Mouse (Mus musculus): ENCODE results near the gene Polr2f.

Gene Polr2f

GRCm38 (mm10) chr15:79155572-79155971 is 14.8 kb downstream of the Polr2f start:
- no peak for DNase-seq (ENCODE audit: low spot score in 2 of 2)

GRCm38 (mm10) chr15:79162301-79162700 is 21.5 kb downstream of the Polr2f start:
- no peak for DNase-seq (ENCODE audit: low spot score in 2 of 2)

GRCm38 (mm10) chr15:79162822-79163221 is 22.0 kb downstream of the Polr2f start:
- DNase-seq (ENCODE audit: low spot score in 2 of 2), result no peak

GRCm38 (mm10) chr15:79164251-79164650 is 23.4 kb downstream of the Polr2f start:
- no peak for DNase-seq (ENCODE audit: low spot score in 2 of 2)

- DNase-seq (ENCODE audit: low spot score in 2 of 2), result no peak
Observed at GRCm38 (mm10) chr15:79165140-79165539, 24.3 kb downstream of the Polr2f start, which contains the start of gene Sox10. Gene Sox10, minus strand, starts transcription at chr15:79165240.

- no peak for DNase-seq (ENCODE audit: low spot score in 2 of 2)
Observed at GRCm38 (mm10) chr15:79166712-79167111, 25.9 kb downstream of the Polr2f start.

GRCm38 (mm10) chr15:79176905-79177304 is 36.1 kb downstream of the Polr2f start:
- DNase-seq (ENCODE audit: low spot score in 2 of 2), result no peak

GRCm38 (mm10) chr15:79185213-79185612 is 44.4 kb downstream of the Polr2f start:
- DNase-seq (ENCODE audit: low spot score in 2 of 2), result no peak

- no peak for DNase-seq (ENCODE audit: low spot score in 2 of 2)
Observed at GRCm38 (mm10) chr15:79187819-79188218, 47.0 kb downstream of the Polr2f start.

- DNase-seq (ENCODE audit: low spot score in 2 of 2), result no peak
Observed at GRCm38 (mm10) chr15:79191426-79191825, 50.6 kb downstream of the Polr2f start.

- DNase-seq (ENCODE audit: low spot score in 2 of 2), result no peak
Observed at GRCm38 (mm10) chr15:79192450-79192849, 51.6 kb downstream of the Polr2f start.

- peak in 1 of 2 experiments; percentile 28 for DNase-seq (ENCODE audit: low spot score in 2 of 2)
Observed at GRCm38 (mm10) chr15:79192885-79193845, 52.4 kb downstream of the Polr2f start.

- no peak for DNase-seq (ENCODE audit: low spot score in 2 of 2)
Observed at GRCm38 (mm10) chr15:79194048-79194447, 53.2 kb downstream of the Polr2f start.

- DNase-seq (ENCODE audit: low spot score in 2 of 2), result no peak
Observed at GRCm38 (mm10) chr15:79194946-79195345, 54.1 kb downstream of the Polr2f start.

GRCm38 (mm10) chr15:79195492-79195891 is 54.7 kb downstream of the Polr2f start:
- DNase-seq (ENCODE audit: low spot score in 2 of 2), result peak; percentile 57 to 71

- no peak for DNase-seq (ENCODE audit: low spot score in 2 of 2)
Observed at GRCm38 (mm10) chr15:79199390-79199976, 58.7 kb downstream of the Polr2f start.

Data from heart, adult 9 months (tissue).